Comparison of ENCODE assay signal across 20 mouse cellular contexts in genomic region chr7:144615343-144615742, GRCm38 (mm10). TPM values are rescaled to one million over a fixed set of nuclear protein-coding genes. Genes with fewer than 3 reads are reported as not detected.
DNase-seq lines count a peak whose midpoint lies in the region; ATAC-seq and TF ChIP-seq lines count a peak whose summit lies in the region.
"Had no signal": no experiment of that assay in that cellular context is flagged by ENCODE, and none has a peak within 500 bp of the region (broad histone marks: within the 10 kb centered on the region; RNA-seq: fewer than 3 reads in every experiment).

No protein-coding gene starts in this region.

- ATAC-seq in heart, embryonic 16.5 days (replicated peaks; ENCODE audit: extremely low read depth, insufficient read depth, low FRiP score) = peak; percentile 52
- peak; percentile 75 for ATAC-seq in lung, postnatal 0 days
- ATAC-seq in CD4-positive, CD25-positive, alpha-beta regulatory T cell, adult 4 months = no peak
- no peak for ATAC-seq in hindbrain, embryonic 14.5 days (ENCODE audit: low FRiP score)
- ATAC-seq: activated CD4-positive, CD25-positive, alpha-beta regulatory T cell, adult 4 months; Patski had no signal

- no peak overlapping the region for H3K4me3 ChIP-seq in heart, adult 2 months
- H3K4me3 ChIP-seq in heart, embryonic 16.5 days (ENCODE audit: low read length) = no peak overlapping the region
- no peak overlapping the region for H3K4me3 ChIP-seq in lung, postnatal 0 days (ENCODE audit: low read depth, low read length)
- H3K4me3 ChIP-seq in hindbrain, embryonic 14.5 days (replicated peaks; ENCODE audit: low read length) = no peak overlapping the region
- H3K4me3 ChIP-seq: embryonic facial prominence, embryonic 13.5 days; limb, embryonic 13.5 days; liver, embryonic 15.5 days; megakaryocyte, embryonic 14.5 days; neural tube, embryonic 12.5 days had no signal

- H3K9me3 ChIP-seq in heart, embryonic 16.5 days (replicated peaks; ENCODE audit: control insufficient read depth, low read length) = no peaks in the 10 kb centered on the region
- H3K9me3 ChIP-seq in lung, postnatal 0 days (ENCODE audit: low read length) = no peaks in the 10 kb centered on the region
- no peaks in the 10 kb centered on the region for H3K9me3 ChIP-seq in hindbrain, embryonic 14.5 days (ENCODE audit: control insufficient read depth, low read length)
- H3K9me3 ChIP-seq: embryonic facial prominence, embryonic 13.5 days; limb, embryonic 13.5 days; liver, embryonic 15.5 days; megakaryocyte, embryonic 14.5 days; neural tube, embryonic 12.5 days had no signal

- DNase-seq in heart, adult 2 months = peak in 1 of 2 experiments; percentile 28
- DNase-seq in heart, adult 8-10 months (ENCODE audit: low spot score) = no peak
- peak; percentile 62 for DNase-seq in adrenal gland, postnatal 10 days
- DNase-seq in lung, postnatal 0 days (ENCODE audit: low spot score) = peak; percentile 77
- DNase-seq in hindbrain, embryonic 14.5 days (ENCODE audit: low spot score) = no peak
- DNase-seq in frontal cortex, postnatal 10 days (ENCODE audit: low spot score in 2 of 2) = no peak
- DNase-seq: cerebellum, adult 2 months; gastrocnemius, postnatal 14 days; kidney, adult 9 months; kidney, postnatal 4 days; thymus, postnatal 14 days had no signal

- no peak for TF ChIP-seq POLR2A in heart, adult 2 months (IDR thresholded peaks at IDR 0.05; ENCODE audit: insufficient read depth, low read depth, low read length)

- H3K79me2 ChIP-seq in heart, adult 2 months (replicated peaks; ENCODE audit: control insufficient read depth, insufficient read depth, low read length) = no peaks in the 10 kb centered on the region

- 44% methylated on average over 6 of the region's 6 CpGs for WGBS in heart, adult 2 months
- WGBS in heart, embryonic 16.5 days = 40% methylated on average over 6 of the region's 6 CpGs
- WGBS in lung, postnatal 0 days = 51% methylated on average over 6 of the region's 6 CpGs
- 75% methylated on average over 6 of the region's 6 CpGs for WGBS in hindbrain, embryonic 14.5 days

- H3K4me2 ChIP-seq in heart, embryonic 16.5 days (ENCODE audit: low read depth, low read length) = no peak overlapping the region
- no peak overlapping the region for H3K4me2 ChIP-seq in lung, postnatal 0 days (replicated peaks; ENCODE audit: low read depth, low read length)
- H3K4me2 ChIP-seq in hindbrain, embryonic 14.5 days (replicated peaks) = no peak overlapping the region
- H3K4me2 ChIP-seq: embryonic facial prominence, embryonic 13.5 days; limb, embryonic 13.5 days; liver, embryonic 15.5 days; neural tube, embryonic 12.5 days had no signal

- H3K36me3 ChIP-seq in heart, adult 2 months (ENCODE audit: control insufficient read depth, insufficient read depth, low read length) = no peaks in the 10 kb centered on the region
- no peaks in the 10 kb centered on the region for H3K36me3 ChIP-seq in heart, embryonic 16.5 days (ENCODE audit: control insufficient read depth, insufficient read depth)
- no peaks in the 10 kb centered on the region for H3K36me3 ChIP-seq in lung, postnatal 0 days (ENCODE audit: insufficient read depth, low read length)
- no peaks in the 10 kb centered on the region for H3K36me3 ChIP-seq in hindbrain, embryonic 14.5 days (replicated peaks; ENCODE audit: control insufficient read depth, insufficient read depth)
- H3K36me3 ChIP-seq: embryonic facial prominence, embryonic 13.5 days; limb, embryonic 13.5 days; liver, embryonic 15.5 days; neural tube, embryonic 12.5 days had no signal

- TF ChIP-seq CTCF in heart, adult 2 months (IDR thresholded peaks at IDR 0.05) = no peak
- TF ChIP-seq CTCF in lung, postnatal 0 days (IDR thresholded peaks at IDR 0.05) = no peak

- H3K27ac ChIP-seq in heart, adult 2 months = no peak overlapping the region
- H3K27ac ChIP-seq in heart, embryonic 16.5 days (ENCODE audit: low read length) = no peak overlapping the region
- H3K27ac ChIP-seq in lung, postnatal 0 days (ENCODE audit: low read length) = 0 out of 2 replicates have a peak overlapping the region, but pooled peaks have one; percentile 14
- H3K27ac ChIP-seq in hindbrain, embryonic 14.5 days = no peak overlapping the region
- H3K27ac ChIP-seq: embryonic facial prominence, embryonic 13.5 days; limb, embryonic 13.5 days; liver, embryonic 15.5 days; neural tube, embryonic 12.5 days had no signal

- H3K4me1 ChIP-seq in heart, adult 2 months (ENCODE audit: control insufficient read depth, insufficient read depth, low read length) = peaks cover 4% of the 10 kb centered on the region; the same call in 1 of the 2 replicates
- H3K4me1 ChIP-seq in heart, embryonic 16.5 days (ENCODE audit: control insufficient read depth, insufficient read depth, low read length) = peaks cover 7% of the 10 kb centered on the region; the same call in 1 of the 2 replicates
- H3K4me1 ChIP-seq in lung, postnatal 0 days (ENCODE audit: insufficient read depth, low read depth, low read length) = no peaks in the 10 kb centered on the region
- no peaks in the 10 kb centered on the region for H3K4me1 ChIP-seq in hindbrain, embryonic 14.5 days (replicated peaks; ENCODE audit: control insufficient read depth, insufficient read depth, low read length)
- H3K4me1 ChIP-seq: limb, embryonic 13.5 days; liver, embryonic 15.5 days; megakaryocyte, embryonic 14.5 days; neural tube, embryonic 12.5 days had no signal

- TF ChIP-seq EP300 in heart, adult 2 months (IDR thresholded peaks at IDR 0.05; ENCODE audit: insufficient read depth, low read depth, low read length) = 0 out of 2 replicates have a peak, but pooled peaks have one; percentile 11
- no peak for TF ChIP-seq EP300 in lung, postnatal 0 days (IDR thresholded peaks at IDR 0.05)

- H3K27me3 ChIP-seq in heart, adult 2 months (ENCODE audit: control insufficient read depth, insufficient read depth, low read length) = no peaks in the 10 kb centered on the region
- H3K27me3 ChIP-seq in heart, embryonic 16.5 days (ENCODE audit: control insufficient read depth, insufficient read depth, low read length) = no peaks in the 10 kb centered on the region
- H3K27me3 ChIP-seq in lung, postnatal 0 days (replicated peaks; ENCODE audit: insufficient read depth, low read length) = no peaks in the 10 kb centered on the region
- H3K27me3 ChIP-seq in hindbrain, embryonic 14.5 days (ENCODE audit: control insufficient read depth, insufficient read depth, low read length) = no peaks in the 10 kb centered on the region
- H3K27me3 ChIP-seq: embryonic facial prominence, embryonic 13.5 days; limb, embryonic 13.5 days; liver, embryonic 15.5 days; neural tube, embryonic 12.5 days; Patski had no signal

- intact Hi-C loops in heart, adult 2 months (cut with DNase I) = no loop called here

- H3K9ac ChIP-seq in heart, adult 2 months (ENCODE audit: low read depth, low read length) = no peak overlapping the region
- H3K9ac ChIP-seq in heart, embryonic 16.5 days (ENCODE audit: low read length) = no peak overlapping the region
- no peak overlapping the region for H3K9ac ChIP-seq in lung, postnatal 0 days (replicated peaks; ENCODE audit: low read depth)
- no peak overlapping the region for H3K9ac ChIP-seq in hindbrain, embryonic 14.5 days
- H3K9ac ChIP-seq: embryonic facial prominence, embryonic 13.5 days; limb, embryonic 13.5 days; liver, embryonic 15.5 days; neural tube, embryonic 12.5 days had no signal

RNA-seq across cellular contexts. Expression of gene Fadd, which starts 33.1 kb away (rescaled TPM):
- total RNA-seq in heart, adult 2 months (2021) = 1 to 10 TPM; 8.2 to 8.6 TPM
- polyA plus RNA-seq in heart, adult 2 months (2012; rRNA removed) = 13.4 and 15.6 TPM in 2 replicates
- 10 to 100 TPM in 1 of 4 experiments, 1 to 10 TPM in 3; 8.4 to 10.0 (median 9.4) TPM for total RNA-seq in heart, adult 8-10 months (2022)
- total RNA-seq in adrenal gland, postnatal 10 days (2021) = 10 to 100 TPM; 10.1 to 11.1 TPM
- polyA plus RNA-seq in heart, embryonic 16.5 days (2015; fragmentation: Nextera tagmentation; extraction: Ambion mirVana) = 12.7 and 12.8 TPM in 2 replicates
- 7.4 and 8.1 TPM in 2 replicates for polyA plus RNA-seq in lung, postnatal 0 days (2015; fragmentation: Nextera tagmentation; extraction: Ambion mirVana)
- 1 to 10 TPM; 8.2 to 9.4 TPM for polyA plus RNA-seq in CD4-positive, CD25-positive, alpha-beta regulatory T cell, adult 4 months (2017; shearing (Covaris generic))
- 4.6 and 5.4 TPM in 2 replicates for polyA plus RNA-seq in hindbrain, embryonic 14.5 days (2014; fragmentation: Nextera tagmentation; extraction: Ambion mirVana)

Comparison
In these comparisons a context has a peak if more than half of its experiments do, and no peak if none do; other contexts are left out.
1. DNase-seq: peak in adrenal gland, postnatal 10 days (single experiment) and lung, postnatal 0 days (single experiment); none in heart, adult 8-10 months (single experiment), hindbrain, embryonic 14.5 days (single experiment) and frontal cortex, postnatal 10 days (0 of 2).
2. ATAC-seq: peak in heart, embryonic 16.5 days (single experiment) and lung, postnatal 0 days (single experiment); none in CD4-positive, CD25-positive, alpha-beta regulatory T cell, adult 4 months (single experiment) and hindbrain, embryonic 14.5 days (single experiment).